ENCODE assay signal across 16 mouse cellular contexts in the genomic region with DNA sequence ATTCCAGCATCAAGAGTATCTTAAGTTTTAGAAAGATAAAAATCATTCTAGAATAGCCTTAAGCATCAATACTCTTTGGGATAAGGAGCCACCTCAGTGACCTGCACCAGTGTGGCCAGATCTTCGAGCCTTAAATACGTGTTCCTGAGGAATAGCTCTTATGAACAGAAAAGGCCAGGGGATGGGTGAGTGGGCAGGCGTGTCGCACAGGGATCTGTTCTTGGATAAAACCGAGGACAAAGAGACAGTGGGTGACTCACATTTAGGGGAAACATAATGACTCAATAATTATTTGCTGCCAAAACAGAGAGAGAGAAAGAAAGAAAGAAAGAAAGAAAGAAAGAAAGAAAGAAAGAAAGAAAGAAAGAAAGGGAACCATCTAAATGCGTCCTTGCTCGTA.
DNase-seq lines count a peak whose midpoint lies in the region; TF ChIP-seq lines count a peak whose summit lies in the region.
"Had no signal": no experiment of that assay in that cellular context is flagged by ENCODE, and none has a peak within 500 bp of the region (broad histone marks: within the 10 kb centered on the region; RNA-seq: fewer than 3 reads in every experiment).

No protein-coding gene starts in this region.

- 0 out of 2 replicates have a peak overlapping the region, but pooled peaks have one; percentile 13 for H3K27ac ChIP-seq in olfactory bulb, adult 2 months (ENCODE audit: insufficient read depth, low read depth, low read length)
- H3K27ac ChIP-seq: embryonic facial prominence, embryonic 10.5 days; forebrain, embryonic 13.5 days; heart, embryonic 10.5 days; hindbrain, embryonic 15.5 days had no signal

- WGBS in olfactory bulb, adult 2 months = 36% methylated on average over 7 of the region's 7 CpGs

- DNase-seq in adrenal gland, adult (ENCODE audit: inconsistent age in 2 of 2, low spot score in 1 of 2) = peak; percentile 57 to 80
- no peak for DNase-seq in adrenal gland, adult 18-20 months (ENCODE audit: low spot score in 2 of 2)
- peak; percentile 4 for DNase-seq in 3T3-L1 (ENCODE audit: low read depth, low spot score)
- peak; percentile 40 for DNase-seq in adrenal gland, postnatal 14 days
- DNase-seq in layer of hippocampus, adult 11-12 months (ENCODE audit: low spot score) = no peak
- no peak for DNase-seq in right cerebral cortex, postnatal 10 days (ENCODE audit: low spot score in 2 of 2)
- DNase-seq: cerebellum, adult 2 months; cerebellum, postnatal 10 days; gastrocnemius, adult 2 months; gastrocnemius, postnatal 25 days; heart, postnatal 10 days had no signal

- TF ChIP-seq CTCF in olfactory bulb, adult 2 months (IDR thresholded peaks at IDR 0.05; ENCODE audit: insufficient read depth, low read depth, low read length) = no peak

- no peak for TF ChIP-seq POLR2A in olfactory bulb, adult 2 months (IDR thresholded peaks at IDR 0.05; ENCODE audit: insufficient read depth, low read depth, low read length)

- peaks cover 2% of the 10 kb centered on the region; the same call in 1 of the 2 replicates for H3K4me1 ChIP-seq in olfactory bulb, adult 2 months (ENCODE audit: control insufficient read depth, insufficient read depth, low read length)
- H3K4me1 ChIP-seq: embryonic facial prominence, embryonic 10.5 days; hindbrain, embryonic 15.5 days had no signal

- H3K4me3 ChIP-seq in olfactory bulb, adult 2 months (ENCODE audit: insufficient read depth, low read depth, low read length) = no peak overlapping the region
- H3K4me3 ChIP-seq: embryonic facial prominence, embryonic 10.5 days; forebrain, embryonic 13.5 days; gastrocnemius, adult 2 months; heart, embryonic 10.5 days; hindbrain, embryonic 15.5 days had no signal

Comparison
In these comparisons a context has a peak if more than half of its experiments do, and no peak if none do; other contexts are left out.
1. DNase-seq: peak in adrenal gland, adult (2 of 2), 3T3-L1 (single experiment) and adrenal gland, postnatal 14 days (single experiment); none in adrenal gland, adult 18-20 months (0 of 2), layer of hippocampus, adult 11-12 months (single experiment) and right cerebral cortex, postnatal 10 days (0 of 2).